Mouse (Mus musculus) hindbrain, embryonic 15.5 days (tissue): ENCODE measurements around the gene Alk. TPM values are rescaled to one million over a fixed set of nuclear protein-coding genes. Genes with fewer than 3 reads are reported as not detected.

Source experiments
- ATAC-seq: fragments of 200-750 bp; cut with Nextera tagmentation; 2 replicates; pipeline ENCODE4 v1.8.0; 2017; ENCODE audit warnings: low read depth, moderate number of reproducible peaks, moderate TSS enrichment; ENCODE audit not compliant: low FRiP score
- H3K27ac ChIP-seq: fragments of 300-500 bp; sonication (generic); replicated peaks from 2 replicates; pipeline ENCODE4 v1.5.1; 2015; ENCODE audit warnings: mild to moderate bottlenecking, inconsistent platforms
- H3K27me3 ChIP-seq: fragments of 300-500 bp; sonication (generic); 2 replicates; pipeline ENCODE4 v1.6.1; 2015; ENCODE audit warnings: control low read depth, inconsistent platforms
- H3K36me3 ChIP-seq: fragments of 300-500 bp; sonication (generic); 2 replicates; pipeline ENCODE4 v1.6.1; 2015; ENCODE audit warnings: control low read depth, inconsistent platforms
- H3K4me1 ChIP-seq: fragments of 300-500 bp; sonication (generic); replicated peaks from 2 replicates; pipeline ENCODE4 v1.6.1; 2015; ENCODE audit warnings: control low read depth, inconsistent platforms
- H3K4me2 ChIP-seq: fragments of 300-500 bp; sonication (generic); 2 replicates; pipeline ENCODE4 v1.6.1; 2015; ENCODE audit warnings: moderate library complexity, mild to moderate bottlenecking, inconsistent platforms
- H3K4me3 ChIP-seq: fragments of 300-500 bp; sonication (generic); 2 replicates; pipeline ENCODE4 v1.5.1; 2015; ENCODE audit warnings: mild to moderate bottlenecking, inconsistent platforms
- H3K9ac ChIP-seq: fragments of 300-500 bp; sonication (generic); 2 replicates; pipeline ENCODE4 v1.6.1; 2015; ENCODE audit warnings: inconsistent platforms
- H3K9me3 ChIP-seq: fragments of 300-500 bp; sonication (generic); 2 replicates; pipeline ENCODE4 v1.6.1; 2016; ENCODE audit warnings: control low read depth, inconsistent platforms
- WGBS: fragments of 180-500 bp; shearing (Covaris S2); methylation state at CpG from one replicate; pipeline ENCODE4 v1.1.7; 2015; 5-methylcytosine and 5-hydroxymethylcytosine counted together
- polyA plus RNA-seq: library from polyadenylated mRNA; unstranded; fragments of >200 nt; fragmentation: Nextera tagmentation; extraction: Ambion mirVana; gene quantifications from 2 replicates; pipeline ENCODE4 v1.2.1, GENCODE M21; 2015

Alk gene
- polyA plus RNA-seq, 1 experiment from 2014 or later = 5.1 TPM

DNA sequence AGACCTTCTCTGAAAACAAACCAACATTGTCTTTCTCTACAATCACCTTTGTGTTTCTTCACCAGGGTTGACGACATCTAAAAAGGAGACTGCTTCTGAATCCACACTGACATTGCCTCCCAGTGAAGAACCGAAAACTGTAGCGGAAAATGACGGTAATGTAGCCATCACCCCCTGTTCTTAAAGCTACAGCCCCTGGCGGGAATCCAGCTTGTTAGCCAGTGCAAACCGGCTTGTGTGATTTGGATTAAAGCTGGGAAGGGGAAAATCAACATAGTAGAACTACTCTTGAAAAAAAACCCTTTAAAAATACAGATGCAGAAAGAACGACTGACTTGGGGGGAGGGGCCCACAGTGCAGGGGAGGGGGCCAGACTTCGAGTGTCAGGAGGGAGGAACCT lies 776.8 kb downstream of the Alk start:
- Histone ChIP-seq H3K4me3 (no peak overlapping the region), H3K4me1 (no peaks in the 10 kb centered on the region), H3K27me3 (no peaks in the 10 kb centered on the region), H3K4me2 (no peak overlapping the region), H3K27ac (no peak overlapping the region), H3K9me3 (no peaks in the 10 kb centered on the region), H3K9ac (no peak overlapping the region), H3K36me3 (peaks cover 28% of the 10 kb centered on the region)
- WGBS = 63% methylated on average over 8 of the region's 8 CpGs
- no peak for ATAC-seq

DNA sequence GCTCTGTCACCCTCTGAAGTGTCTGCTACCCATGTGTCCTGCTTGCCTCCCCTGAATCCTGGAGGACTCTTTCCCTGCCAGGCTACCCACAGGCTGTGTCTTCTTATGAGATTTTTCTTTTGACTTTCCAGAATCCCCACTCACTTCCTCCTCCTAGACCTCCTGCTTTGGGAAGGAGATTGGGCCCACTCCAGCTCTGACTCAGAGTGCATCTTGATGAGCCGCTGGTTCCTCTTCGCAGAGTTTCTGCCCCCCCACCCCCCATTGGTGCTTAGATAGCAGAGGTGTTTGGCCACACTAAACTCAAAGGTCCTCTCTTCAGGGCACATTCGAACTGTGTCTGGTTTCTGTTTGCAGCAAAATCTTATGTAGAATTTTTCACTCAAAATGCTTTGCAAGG lies 777.8 kb downstream of the Alk start:
- no peak overlapping the region for H3K4me2 ChIP-seq
- 80% methylated on average over 3 of the region's 3 CpGs for WGBS
- H3K9ac ChIP-seq = no peak overlapping the region
- H3K4me1 ChIP-seq = no peaks in the 10 kb centered on the region
- no peak for ATAC-seq
- no peaks in the 10 kb centered on the region for H3K27me3 ChIP-seq
- H3K4me3 ChIP-seq = no peak overlapping the region
- no peaks in the 10 kb centered on the region for H3K9me3 ChIP-seq
- no peak overlapping the region for H3K27ac ChIP-seq
- peaks cover 29% of the 10 kb centered on the region for H3K36me3 ChIP-seq

DNA sequence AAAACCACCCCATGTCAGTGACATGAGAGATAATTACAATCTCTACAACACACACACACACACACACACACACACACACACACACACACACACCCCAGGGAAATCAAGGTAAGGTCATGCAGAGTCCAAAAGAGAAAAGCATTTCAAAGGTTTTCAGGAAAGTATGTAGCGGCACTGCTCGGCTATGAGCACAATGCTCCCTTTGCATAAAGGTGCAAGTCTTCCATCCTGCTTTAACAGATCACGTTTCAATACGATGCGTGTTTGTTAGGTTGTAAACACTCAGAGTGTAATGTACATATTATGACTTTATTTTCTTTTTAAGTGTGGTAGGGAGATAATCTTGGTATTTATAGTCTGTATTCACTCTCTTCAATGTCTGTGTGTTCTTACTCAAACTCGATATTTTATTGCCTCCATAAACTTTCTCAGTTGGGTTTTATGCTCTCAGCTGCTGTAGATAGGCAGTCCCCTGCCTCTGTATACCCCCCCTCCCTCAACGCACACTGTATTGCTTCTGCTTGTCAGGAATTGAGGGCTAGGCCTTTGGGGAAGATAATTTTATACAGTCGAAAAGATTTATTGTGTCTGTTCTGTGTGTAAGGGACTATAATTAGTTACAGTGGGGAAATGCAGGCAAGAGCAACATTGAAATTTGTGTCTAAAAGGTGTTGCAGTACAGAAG lies 780.7 kb downstream of the Alk start:
- no peaks in the 10 kb centered on the region for H3K4me1 ChIP-seq
- no peak overlapping the region for H3K9ac ChIP-seq
- H3K4me2 ChIP-seq = no peak overlapping the region
- peaks cover 32% of the 10 kb centered on the region for H3K36me3 ChIP-seq
- no peak overlapping the region for H3K27ac ChIP-seq
- H3K9me3 ChIP-seq = no peaks in the 10 kb centered on the region
- no peak for ATAC-seq
- 83% methylated on average over 8 of the region's 8 CpGs for WGBS
- H3K4me3 ChIP-seq = no peak overlapping the region
- H3K27me3 ChIP-seq = no peaks in the 10 kb centered on the region

Other genes with a start within 250 kb of the Alk start
- gene Ypel5, start 231.8 kb upstream of the Alk start, polyA plus RNA-seq = 95.4 and 98.3 TPM in 2 replicates